Mouse (Mus musculus) cortical plate, adult 2 months (tissue): Measurements from ENCODE around the gene Lipe.

Source experiments
- CTCF ChIP-seq: fragments of 200-500 bp; IDR thresholded peaks from 2 replicates; pipeline ENCODE4 v1.5.1; 2011; ENCODE audit warnings: mild to moderate bottlenecking, control low read depth, low read length; ENCODE audit not compliant: insufficient read depth; ENCODE audit errors: extremely low read depth
- POLR2A ChIP-seq: fragments of 200-500 bp; IDR thresholded peaks from 2 replicates; pipeline ENCODE4 v1.6.1; 2011; ENCODE audit warnings: mild to moderate bottlenecking, low read length, control low read depth; ENCODE audit not compliant: insufficient read depth; ENCODE audit errors: extremely low read depth

DNA sequence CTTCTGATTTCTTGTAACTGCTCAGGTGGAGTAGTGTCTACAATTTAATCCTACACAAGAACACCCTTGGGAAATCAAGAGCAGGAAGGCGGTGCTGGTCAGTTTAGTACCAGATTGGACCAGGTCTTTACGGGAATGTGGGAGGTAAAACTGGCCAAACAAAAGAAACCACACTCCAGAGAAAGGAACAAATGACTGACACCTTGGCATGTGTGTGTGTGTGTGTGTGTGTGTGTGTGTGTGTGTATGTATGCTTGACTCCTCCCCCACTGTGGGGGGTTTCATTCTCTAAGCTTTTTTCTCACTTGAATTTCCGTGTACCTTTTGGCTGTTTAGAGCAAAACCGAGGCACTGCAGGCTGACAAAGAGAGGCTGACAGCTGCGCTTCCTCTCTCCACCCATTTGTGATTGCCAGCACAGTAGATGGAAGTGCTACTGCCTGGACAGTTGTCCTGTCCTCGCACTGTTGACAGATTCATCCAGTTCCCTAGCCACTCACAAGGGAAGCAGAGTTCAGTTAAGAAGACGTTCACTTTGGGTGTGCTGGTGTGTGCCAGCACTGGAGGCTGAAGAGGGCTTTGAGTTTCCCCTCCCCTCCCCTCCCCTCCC lies 14.4 kb upstream of the Lipe start, which contains the start of gene Cxcl17:
- TF ChIP-seq CTCF (no peak), POLR2A (no peak)
